Mouse (Mus musculus) adipocyte (in vitro differentiated cells): ENCODE data around the gene Dyrk1a.

Experiments used
- DNase-seq: peaks from one replicate; pipeline ENCODE4 v3.0.0-alpha.2; 2016; ENCODE audit warnings: low spot score

The Dyrk1a gene

DNA sequence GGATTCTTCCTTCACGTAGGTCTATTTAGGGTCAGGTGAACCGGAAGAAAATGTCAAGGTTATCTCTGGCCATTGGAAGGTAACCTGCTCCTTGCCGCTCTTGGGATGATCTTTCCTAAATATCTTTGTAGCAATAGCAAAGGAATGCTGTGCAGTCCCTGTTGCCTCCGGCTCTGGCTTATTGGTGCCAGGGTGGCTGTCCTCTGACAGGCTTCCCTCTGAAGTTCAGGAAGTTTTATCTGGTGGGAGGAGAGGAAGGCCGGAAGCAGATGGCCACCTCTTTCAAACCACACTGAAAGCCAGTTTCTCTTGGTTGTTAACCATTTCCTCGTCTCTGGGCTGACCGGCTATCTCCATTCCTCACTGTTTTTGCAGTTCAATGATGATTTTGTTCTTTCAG, 10.5 kb upstream of the Dyrk1a start:
- no peak for DNase-seq

DNA sequence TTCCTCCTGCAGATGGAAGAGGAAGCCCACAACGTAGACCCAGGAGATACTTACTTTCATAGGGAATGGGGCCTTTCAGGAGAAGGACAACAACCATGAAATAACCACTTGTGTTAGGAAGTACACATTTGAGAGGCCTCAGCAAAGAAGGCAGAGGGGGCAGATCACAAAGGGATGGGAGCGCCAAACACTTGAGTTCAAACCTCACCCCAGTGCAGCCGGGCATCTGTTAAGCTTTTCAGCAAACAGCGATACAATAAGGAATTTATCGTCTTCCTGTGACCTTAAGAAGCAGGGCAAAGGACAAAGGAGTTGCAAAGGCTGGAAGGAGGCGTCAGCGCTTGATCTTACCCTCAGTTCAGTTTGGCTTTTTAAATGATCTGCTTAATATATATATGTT, 10.0 kb upstream of the Dyrk1a start:
- no peak for DNase-seq

DNA sequence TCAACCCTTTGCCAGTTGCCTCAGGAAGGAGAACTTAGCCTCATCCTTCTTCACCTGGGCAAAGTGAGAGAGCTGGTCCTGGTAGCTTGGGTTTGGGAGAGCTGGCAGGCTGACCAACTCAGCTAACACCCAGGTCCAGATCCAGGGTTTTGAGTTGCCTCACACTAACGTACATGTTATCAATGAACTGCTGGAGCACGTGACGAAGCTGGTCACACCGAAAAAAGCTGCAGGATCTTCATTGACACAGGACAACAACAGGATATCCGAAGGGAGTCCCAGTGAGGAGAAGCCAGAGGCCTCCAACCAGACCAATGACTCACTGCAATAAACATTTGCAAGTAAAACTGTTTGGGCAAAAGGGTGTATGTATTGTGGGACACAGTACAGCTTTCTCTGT, 9.2 kb upstream of the Dyrk1a start:
- DNase-seq, result no peak

DNA sequence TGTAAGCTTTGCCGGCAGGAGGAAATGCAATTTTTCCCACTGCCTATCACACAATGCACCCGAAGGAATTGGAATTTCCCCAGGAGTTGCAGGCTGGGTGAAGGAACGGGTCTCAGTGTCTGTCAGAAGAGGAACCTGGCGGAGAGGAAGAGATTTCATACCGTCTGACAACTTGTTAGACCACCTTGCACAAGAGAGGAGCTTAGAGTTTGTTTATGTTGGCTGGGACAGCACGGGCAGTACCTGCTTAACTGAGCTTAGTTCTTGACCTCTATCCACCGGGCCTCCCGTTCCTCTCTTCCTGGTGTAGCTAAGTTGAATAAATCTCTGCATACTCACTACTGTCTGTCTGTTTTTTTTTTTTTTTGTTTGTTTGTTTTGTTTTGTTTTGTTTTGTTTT, 3.7 kb upstream of the Dyrk1a start:
- no peak for DNase-seq

DNA sequence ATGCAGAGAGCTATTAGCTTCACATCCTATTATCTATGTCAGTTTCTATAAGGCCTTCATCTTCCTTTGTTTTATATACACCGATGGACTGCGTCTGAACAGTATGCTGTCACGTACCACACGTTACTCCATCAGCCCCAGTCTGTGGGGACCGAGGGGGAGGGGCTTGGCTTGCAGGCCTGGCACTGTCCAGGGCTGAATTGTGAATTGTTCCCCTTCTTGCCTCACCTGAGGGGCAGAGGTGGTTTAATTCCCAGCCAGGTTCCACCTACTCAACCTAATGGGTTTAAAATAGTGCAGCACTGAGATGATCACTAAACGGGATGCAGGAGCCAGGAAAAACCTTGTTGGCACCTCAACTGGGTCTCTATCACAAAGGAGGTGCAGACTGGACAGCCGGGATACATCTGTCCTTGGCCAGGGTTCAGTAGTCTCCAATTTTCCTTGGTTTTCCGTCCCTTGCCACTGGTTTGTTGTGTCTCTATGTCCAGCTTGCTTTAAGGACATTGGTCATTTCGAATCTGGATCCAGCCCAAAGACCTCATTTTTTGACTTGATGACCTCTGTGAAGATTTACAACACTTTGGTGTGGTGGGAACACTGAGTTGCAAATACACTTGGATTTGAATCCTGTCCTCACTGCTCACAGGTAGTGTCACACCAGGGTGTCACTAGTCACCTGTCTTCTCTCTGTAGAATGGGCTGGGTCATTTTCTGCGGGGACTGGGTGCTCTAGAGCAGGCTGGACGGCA, 2.8 kb upstream of the Dyrk1a start:
- no peak for DNase-seq

DNA sequence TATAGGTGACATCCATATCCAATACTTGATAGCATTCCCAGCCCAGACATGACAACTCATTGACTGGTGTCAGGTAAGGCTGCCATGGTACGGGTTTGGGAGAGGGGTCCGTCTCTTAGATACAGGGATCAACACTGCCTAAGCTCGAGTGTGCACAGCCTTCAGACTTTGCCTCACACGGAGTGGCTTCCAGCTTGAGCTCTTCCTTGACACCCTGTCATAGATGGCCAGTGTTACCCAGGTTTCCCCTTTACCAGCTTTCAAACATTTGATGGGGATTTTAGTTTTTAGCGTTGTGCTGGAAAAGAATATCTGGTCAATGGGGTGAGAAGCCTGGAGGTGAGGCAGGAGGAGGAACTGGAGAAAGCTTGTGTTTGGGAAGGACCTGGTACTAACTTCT, 2.1 kb upstream of the Dyrk1a start:
- no peak for DNase-seq

DNA sequence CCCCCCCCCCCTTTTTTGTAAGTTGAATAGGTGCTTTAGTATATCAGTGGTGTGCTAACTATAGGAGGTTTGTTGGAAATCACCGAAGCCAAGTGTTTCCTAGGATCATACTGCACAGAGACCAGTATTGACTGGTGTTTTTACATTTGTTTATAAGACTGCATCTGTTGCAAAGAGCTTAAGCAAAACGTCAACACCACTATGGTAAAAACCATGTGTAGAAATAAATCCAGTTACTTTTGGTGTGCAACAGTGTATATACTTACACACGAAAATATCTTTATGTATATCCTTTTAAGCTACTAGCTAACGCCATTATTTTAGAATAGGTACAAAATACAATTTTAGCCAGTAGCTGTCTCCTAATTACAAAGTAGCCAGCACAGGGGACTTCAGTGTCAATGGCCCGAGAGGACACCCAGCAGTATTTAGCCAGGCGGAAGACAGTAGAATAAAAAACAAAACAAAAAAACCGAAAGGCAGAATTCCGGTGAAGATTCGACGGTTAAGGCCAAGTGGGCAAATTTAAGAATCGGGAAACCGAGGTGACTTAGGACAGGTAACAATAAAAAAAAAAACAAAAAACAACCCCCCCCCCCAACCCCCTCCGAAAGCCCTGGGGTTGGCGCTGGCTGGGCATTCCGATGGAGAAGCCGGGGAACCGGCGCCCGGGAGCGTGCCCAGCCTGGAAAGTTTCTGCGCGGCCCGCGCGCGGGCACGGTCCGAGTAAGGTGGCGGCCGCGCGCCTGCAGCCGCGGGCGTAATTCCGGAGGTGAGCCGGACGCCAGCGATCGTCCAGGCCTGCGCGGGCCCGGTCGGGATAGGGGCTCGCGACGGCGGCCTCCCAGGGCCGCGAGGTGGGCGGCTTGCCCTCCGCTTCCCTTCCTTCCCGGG, 1.2 kb upstream of the Dyrk1a start:
- DNase-seq, result peak; percentile 81

DNA sequence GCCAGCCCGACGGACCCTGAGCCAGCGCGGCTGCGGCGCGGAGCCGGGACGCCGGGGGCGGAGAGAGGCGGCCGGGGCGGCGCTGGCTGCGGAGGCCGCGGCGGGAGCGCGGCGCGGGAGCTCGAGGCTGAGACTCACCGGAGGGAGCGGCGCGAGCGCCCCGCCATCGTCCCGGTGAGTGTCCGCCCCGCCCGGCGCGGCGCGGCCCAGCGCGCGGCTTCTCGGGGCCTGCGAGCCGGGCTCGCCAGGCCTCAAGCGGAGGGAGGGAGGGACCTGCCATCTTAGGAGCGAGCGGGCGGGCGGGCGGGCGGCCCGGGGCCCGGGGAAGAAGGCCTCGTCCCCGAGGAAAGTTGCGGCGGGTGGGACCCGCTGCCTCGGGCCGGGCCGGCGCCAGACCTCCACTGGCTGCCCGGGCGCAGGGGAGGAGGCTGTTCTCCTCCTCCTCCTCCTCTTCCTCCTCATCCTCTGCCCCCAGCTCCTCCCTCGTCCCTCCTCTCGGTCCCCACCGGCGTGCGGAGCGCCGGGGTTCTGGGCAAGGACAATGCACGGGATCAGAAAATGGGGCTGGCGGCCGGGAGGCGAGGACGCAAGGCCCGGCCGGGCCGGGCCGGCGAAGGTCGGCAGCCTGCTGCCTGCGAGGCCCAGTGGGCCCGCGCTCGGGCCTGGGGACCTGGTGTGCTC, 691 bp downstream of the Dyrk1a start:
- DNase-seq, result peak; percentile 62

DNA sequence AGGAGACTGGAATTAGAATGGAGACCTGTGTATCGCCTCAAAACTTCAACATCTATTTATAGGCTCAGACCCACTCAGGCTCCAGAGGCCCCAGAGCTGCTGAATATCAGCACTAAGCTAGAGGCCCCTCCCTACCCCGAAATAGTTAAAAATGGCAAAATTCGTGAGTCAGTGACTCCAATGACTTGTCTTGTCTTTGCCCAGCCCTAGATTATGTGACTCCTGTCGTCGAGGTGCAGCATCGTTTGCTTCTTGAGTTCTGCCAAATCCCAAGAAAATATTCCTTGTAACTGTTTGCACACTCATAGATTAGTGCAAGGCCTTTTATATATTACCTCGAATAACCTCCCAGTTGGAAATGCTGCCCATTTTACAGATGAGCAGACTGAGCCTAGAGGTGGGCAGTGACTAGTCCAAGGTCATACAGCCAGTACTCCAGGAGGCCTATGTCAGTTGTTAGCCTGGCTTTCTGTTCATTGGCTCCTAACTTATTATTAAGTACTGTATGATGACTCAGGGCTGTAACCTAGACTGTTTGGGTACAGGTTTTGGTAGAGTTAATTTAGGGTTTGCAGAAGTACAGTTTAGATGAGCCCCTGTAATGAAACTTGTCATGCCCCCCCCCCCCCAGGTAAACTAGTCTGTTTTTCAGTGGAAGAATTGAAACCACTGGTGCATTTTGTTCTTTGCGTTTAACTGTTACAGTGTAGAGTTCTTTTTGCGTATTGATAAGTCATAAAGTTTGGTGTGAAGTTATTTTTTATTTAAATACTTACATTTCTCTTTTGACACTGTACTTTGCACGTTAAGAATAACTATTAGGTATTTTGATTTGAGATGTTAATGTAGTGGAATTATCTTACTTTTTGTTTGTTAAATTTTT, 1.5 kb downstream of the Dyrk1a start:
- DNase-seq, result peak; percentile 65

DNA sequence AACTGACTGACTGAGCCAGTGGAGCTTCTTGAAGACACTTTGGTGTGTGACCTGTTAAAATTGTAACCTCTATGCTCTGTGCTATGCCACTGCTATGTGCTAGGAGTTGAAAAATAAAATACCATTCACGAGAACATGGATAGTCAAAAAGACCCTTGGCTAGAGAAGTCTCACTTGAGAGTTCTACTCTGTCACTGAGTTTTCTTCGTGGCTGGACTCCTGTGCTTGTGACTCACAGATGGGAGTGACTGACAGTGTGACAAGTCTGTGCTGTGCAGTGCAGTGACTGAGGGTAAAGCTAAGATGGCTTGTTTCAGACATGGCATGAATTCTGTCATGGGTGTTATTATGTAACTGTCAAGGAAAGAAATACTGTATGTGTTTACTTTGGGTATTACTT, 2.6 kb downstream of the Dyrk1a start:
- peak; percentile 42 for DNase-seq

DNA sequence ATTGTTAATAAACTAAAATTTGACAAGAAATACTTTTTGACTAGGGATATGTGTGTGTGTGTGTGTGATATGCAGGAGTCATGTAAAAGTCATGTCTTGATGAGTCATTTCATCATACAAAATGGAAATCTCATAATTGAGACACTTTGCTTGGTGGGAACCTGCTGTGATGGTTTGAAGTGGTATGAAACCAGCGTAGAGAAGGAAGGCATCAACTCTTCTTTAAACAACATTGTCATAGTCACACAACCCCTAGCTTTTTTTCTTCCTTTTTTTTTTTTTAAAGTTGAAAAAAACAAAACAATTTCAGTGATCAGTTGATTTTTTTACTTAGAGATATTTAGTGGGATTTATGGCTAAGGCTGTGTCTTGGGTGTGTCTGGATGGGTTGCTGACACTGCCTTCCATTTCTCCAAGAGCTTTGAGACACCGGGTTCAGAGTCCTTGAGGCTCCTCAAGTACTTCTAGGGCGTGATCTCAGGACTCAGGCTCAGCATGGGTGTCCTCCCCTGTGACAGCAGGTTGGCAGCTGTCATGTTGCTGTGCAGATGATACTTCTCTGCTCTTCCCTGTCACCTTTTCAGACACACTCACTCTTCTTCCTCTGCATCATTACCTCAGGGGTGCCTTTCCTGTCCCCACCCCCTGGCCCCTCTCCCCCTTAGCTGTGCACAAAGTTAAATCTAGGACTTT, 4.4 kb downstream of the Dyrk1a start:
- no peak for DNase-seq

DNA sequence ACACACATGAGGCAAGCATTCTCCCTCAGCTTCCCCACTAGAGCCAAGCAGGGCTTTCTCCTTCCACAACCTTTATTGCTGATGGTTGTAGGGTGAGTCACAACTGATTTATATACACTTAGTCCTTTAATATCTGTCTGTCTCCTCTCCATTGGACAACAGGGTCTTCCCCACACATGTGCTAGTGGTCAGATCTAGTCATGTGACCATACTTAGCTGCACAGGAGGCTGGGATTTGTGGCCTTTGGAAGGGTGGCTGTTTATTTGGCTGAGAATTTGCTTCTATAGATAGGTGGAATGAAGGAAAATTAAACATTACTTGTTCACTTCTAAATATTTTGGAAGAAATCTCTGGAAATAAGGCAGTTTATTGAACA, 4.9 kb downstream of the Dyrk1a start:
- DNase-seq, result no peak

DNA sequence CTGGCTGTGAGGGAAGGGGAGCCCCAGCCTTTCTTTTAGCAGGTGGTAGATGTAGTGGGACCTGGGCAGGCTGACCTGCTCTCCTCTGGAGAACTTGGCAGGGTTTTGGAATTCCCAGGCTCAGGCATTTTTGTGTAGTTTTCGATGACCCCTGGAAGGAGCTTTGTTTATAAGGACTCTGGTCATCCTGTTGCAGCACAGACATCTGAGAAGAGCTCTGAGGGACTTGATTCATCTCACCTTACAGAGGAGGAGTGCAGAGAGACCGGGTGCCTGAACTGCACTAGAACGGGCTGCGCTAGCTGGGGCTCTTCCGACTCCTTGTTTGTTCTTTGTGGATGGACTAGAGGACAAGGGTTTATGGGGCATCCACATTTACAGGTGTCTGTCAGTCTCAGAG, 5.9 kb downstream of the Dyrk1a start:
- DNase-seq, result no peak

DNA sequence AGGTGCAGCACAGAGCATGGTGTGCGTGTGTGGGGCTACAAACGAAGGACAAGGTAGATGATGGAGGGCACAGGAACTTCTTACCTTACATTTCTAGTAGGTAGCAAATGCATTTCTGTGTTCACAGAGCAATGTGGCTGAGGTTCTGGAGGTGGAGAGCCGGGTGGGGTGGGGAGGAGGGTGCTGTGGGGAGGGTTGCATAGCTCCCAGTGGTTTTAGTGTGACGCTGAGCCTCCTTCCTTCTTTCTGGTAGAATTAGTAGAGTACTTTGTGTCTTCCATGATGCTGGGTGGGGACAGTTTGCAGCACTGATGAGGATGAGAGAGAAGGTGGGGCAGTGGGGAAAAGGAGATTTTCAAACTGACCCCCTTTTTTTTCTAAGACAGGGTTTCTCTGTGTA, 9.5 kb downstream of the Dyrk1a start:
- DNase-seq, result no peak

DNA sequence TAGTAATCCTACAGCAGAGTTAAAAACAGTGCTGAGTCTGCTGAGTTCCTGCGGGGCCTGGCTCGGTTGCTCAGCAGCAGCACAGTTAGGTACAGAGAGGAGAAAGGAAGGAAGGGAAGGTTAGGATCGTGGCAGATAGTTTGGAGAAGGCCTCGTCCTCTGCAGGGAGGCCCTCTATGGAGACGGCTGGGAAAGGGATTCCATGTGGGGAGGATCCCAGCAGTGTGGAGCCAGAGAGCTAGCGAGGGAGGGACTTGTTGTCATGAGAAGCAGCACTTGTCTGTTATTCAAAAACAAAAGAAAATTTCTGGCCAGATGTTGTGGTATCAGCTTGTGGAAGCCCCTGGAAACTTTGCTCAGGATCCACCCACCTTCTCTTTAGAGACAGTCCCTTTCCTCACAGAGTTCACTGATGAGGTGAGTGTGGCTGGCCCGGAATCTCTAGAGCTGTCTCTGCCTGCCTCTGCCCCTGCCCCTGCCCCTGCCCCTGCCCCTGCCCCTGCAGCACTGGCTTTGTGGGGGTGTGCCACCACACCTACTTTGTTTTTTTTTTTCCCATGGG, 11.1 kb downstream of the Dyrk1a start:
- no peak for DNase-seq

DNA sequence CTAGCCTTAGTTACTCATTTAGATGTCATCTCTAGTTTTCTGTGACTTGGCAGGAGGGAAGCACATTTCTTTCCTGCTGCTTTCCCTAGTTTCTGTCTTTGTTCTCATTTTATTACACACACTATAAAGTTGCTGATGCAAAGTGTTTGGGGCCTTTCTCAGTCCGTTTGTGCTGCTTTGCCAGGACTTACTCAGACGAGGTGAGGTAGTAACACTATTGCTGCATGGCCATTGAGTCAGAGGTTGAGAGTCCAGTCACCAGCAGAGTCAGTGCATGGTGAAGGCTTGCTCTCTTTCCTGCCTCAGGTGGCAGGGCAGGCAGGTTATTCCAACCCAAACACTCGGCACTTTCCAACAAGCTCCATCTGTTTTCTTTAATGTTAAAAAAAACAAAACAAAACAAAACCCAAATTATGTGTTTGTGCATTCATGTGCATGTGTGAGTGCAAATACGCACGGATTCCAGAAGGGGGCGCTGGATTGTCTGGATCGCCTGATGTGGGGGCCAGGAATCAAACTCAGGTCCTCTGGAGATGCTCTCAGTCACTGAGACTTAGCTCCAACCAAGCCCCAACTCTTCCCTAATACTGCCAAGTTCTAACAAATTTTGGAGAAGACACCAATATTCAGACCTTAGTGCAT, 16.7 kb downstream of the Dyrk1a start:
- no peak for DNase-seq

DNA sequence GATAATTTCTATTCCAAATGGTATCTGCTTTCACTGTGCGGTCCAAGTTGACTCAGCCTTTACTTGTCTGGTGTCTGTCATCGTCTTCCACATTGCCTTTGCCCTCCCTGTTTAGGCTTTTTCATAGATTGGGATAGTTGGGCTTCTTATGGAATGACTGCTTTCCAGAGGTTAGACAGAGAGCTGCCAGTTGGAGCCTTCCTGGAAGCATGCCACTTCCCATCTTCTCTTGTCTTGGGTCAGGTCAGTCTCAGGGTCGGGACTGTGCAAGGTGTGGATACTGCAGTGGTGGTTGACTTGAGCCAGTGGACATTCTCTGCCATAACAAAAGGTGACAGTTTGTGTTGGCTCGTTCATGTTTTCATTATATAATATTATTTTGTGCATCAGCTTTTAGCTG, 17.7 kb downstream of the Dyrk1a start:
- no peak for DNase-seq

DNA sequence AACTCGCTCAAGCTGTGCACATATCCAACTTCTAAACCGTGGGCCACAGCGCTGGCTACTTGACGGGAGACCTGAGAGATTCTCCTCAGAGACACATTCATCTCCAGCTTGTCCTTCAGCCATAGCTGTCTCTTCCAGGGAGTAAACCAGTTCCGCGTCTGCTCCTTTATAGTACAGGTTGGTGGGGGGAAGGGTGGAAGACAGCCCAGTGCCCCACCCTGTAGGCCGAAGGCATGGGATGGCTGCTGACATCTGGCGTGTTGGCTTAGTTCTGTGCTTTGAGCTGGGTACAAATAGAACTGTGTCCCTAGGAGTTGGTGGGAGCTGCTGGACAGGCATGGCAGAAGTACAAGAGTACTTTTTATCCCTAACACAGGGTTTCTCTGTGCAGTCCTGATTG, 18.4 kb downstream of the Dyrk1a start:
- DNase-seq, result no peak

DNA sequence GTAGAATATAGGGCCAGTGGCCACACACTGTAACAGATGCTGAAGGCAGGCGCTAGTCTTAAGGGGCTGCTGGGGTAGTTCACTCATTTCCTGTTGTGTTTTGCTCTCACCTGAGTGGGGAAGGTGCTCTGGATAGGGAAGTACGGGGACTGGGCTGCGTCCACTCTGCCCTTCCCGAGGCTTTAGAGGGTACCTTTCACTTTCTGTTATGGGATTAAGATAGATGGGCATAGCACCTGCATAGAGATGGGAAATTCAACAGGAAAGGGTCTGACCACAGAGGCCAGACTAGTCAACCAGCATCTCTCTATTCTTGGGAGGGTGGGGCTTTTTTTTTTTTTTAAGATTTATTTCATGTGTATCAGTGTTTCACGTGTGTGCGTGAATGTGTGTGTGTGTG, 19.2 kb downstream of the Dyrk1a start:
- no peak for DNase-seq

DNA sequence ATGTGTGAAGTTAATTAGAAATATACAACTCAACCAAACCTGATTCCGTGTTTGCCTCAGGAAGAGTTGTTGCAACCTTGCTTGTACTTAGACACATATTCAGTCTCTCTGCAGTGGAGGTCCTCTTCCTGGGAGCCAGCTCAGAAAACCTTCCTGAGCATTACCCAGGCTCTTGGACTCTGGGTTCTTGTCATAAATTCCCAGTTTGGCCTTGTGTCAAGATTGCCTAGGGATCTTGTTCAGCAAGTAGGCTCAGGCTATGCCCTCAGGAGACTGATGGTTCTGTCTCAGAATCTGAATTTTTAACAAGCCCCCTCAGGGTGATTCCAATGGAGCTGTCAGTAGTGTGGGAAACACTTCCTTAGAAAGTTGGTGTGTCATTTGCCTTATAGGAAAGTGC, 19.8 kb downstream of the Dyrk1a start:
- DNase-seq, result no peak

DNA sequence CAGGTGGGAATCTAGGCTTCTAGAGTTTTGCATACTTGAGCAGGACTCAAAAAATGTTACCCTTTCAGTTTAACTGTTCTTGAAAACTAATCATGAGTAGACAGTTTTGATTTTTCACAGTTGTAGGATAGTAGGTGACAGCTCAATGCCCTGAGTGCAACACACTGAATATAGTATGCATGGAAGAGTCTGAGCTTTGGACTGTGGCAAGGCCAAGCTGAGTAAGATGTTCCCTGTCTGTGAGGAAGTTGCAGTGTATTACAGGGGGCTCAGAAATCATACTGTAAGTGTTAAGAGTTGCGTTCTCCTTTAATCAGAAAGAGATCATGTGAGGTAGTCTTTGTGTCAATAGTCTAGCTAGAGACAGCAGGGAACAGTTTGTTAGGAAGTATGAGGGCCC, 20.4 kb downstream of the Dyrk1a start:
- DNase-seq, result no peak
